Mouse (Mus musculus) heart, embryonic 12.5 days (tissue): Measurements from ENCODE around the gene Rab6b. TPM values are rescaled to one million over a fixed set of nuclear protein-coding genes. Genes with fewer than 3 reads are reported as not detected.

Source experiments
- ATAC-seq: fragments of 200-750 bp; cut with Nextera tagmentation; 2 replicates; pipeline ENCODE4 v1.8.0; 2017; ENCODE audit warnings: moderate TSS enrichment, moderate library complexity; ENCODE audit not compliant: insufficient number of reproducible peaks, low FRiP score
- H3K27ac ChIP-seq: fragments of 300-500 bp; sonication (generic); 2 replicates; pipeline ENCODE4 v1.5.1; 2016; ENCODE audit warnings: mild to moderate bottlenecking, moderate library complexity; ENCODE audit not compliant: poor library complexity, severe bottlenecking
- H3K27me3 ChIP-seq: fragments of 300-500 bp; sonication (generic); replicated peaks from 2 replicates; pipeline ENCODE4 v1.6.1; 2016; ENCODE audit warnings: mild to moderate bottlenecking, moderate library complexity
- H3K36me3 ChIP-seq: fragments of 300-500 bp; sonication (generic); 2 replicates; pipeline ENCODE4 v1.6.1; 2016; ENCODE audit warnings: mild to moderate bottlenecking, moderate library complexity
- H3K4me1 ChIP-seq: fragments of 300-500 bp; sonication (generic); replicated peaks from 2 replicates; pipeline ENCODE4 v1.6.1; 2016; ENCODE audit warnings: mild to moderate bottlenecking
- H3K4me2 ChIP-seq: fragments of 300-500 bp; sonication (generic); 2 replicates; pipeline ENCODE4 v1.6.1; 2016; ENCODE audit warnings: mild to moderate bottlenecking, moderate library complexity
- H3K4me3 ChIP-seq: fragments of 300-500 bp; sonication (generic); 2 replicates; pipeline ENCODE4 v1.5.1; 2016; ENCODE audit warnings: mild to moderate bottlenecking
- H3K9ac ChIP-seq: fragments of 300-500 bp; sonication (generic); 2 replicates; pipeline ENCODE4 v1.6.1; 2016; ENCODE audit warnings: mild to moderate bottlenecking, moderate library complexity
- H3K9me3 ChIP-seq: fragments of 300-500 bp; sonication (generic); replicated peaks from 2 replicates; pipeline ENCODE4 v1.6.1; 2016; ENCODE audit warnings: mild to moderate bottlenecking, moderate library complexity
- WGBS: fragments of 180-500 bp; shearing (Covaris S2); methylation state at CpG from one replicate; pipeline ENCODE4 v1.1.7; 2016; 5-methylcytosine and 5-hydroxymethylcytosine counted together
- polyA plus RNA-seq: library from polyadenylated mRNA; unstranded; fragments of >200 nt; fragmentation: Nextera tagmentation; extraction: Ambion mirVana; gene quantifications from 2 replicates; pipeline ENCODE4 v1.2.1, GENCODE M21; 2016

Rab6b gene
- polyA plus RNA-seq, 1 experiment from 2014 or later, result 3.2 TPM

GRCm38 (mm10) chr9:103228370-103229003, 116.9 kb downstream of the Rab6b start:
- Histone ChIP-seq H3K4me3 (no peak overlapping the region), H3K27ac (no peak overlapping the region), H3K9ac (no peak overlapping the region), H3K27me3 (no peaks in the 10 kb centered on the region), H3K4me2 (no peak overlapping the region), H3K9me3 (no peaks in the 10 kb centered on the region), H3K36me3 (no peaks in the 10 kb centered on the region), H3K4me1 (peaks cover 12% of the 10 kb centered on the region)
- ATAC-seq, result no peak
- WGBS, result 77% methylated on average over 13 of the region's 13 CpGs

- Histone ChIP-seq H3K27ac (no peak overlapping the region), H3K27me3 (no peaks in the 10 kb centered on the region), H3K9ac (no peak overlapping the region), H3K4me3 (no peak overlapping the region), H3K9me3 (no peaks in the 10 kb centered on the region), H3K36me3 (no peaks in the 10 kb centered on the region), H3K4me2 (peak overlapping the region; percentile 54; the same call in 1 of the 2 replicates), H3K4me1 (peaks cover 12% of the 10 kb centered on the region)
- ATAC-seq, result no peak
- 81% methylated on average over 15 of the region's 15 CpGs for WGBS
Measured at GRCm38 (mm10) chr9:103229037-103229867, 117.7 kb downstream of the Rab6b start.

- H3K36me3 ChIP-seq, result no peaks in the 10 kb centered on the region
- H3K9ac ChIP-seq, result peak within 1 kb of the TSS; percentile 21; the same call in 1 of the 2 replicates
- peak within 1 kb of the TSS; percentile 54 for H3K4me2 ChIP-seq
- peak within 1 kb of the TSS; percentile 15 for H3K4me3 ChIP-seq
- H3K27me3 ChIP-seq, result no peaks in the 10 kb centered on the region
- peak; percentile 63 for ATAC-seq
- 38% methylated on average over 29 of the region's 29 CpGs for WGBS
- H3K4me1 ChIP-seq, result peaks cover 12% of the 10 kb centered on the region
- H3K27ac ChIP-seq, result peak within 1 kb of the TSS; percentile 72; the same call in 1 of the 2 replicates
- no peaks in the 10 kb centered on the region for H3K9me3 ChIP-seq
Measured at GRCm38 (mm10) chr9:103230151-103230951, 118.8 kb downstream of the Rab6b start, which contains the start of the genes Gm20425 and Trf. Gene Gm20425 (minus strand): TSS chr9:103230307. Gene Trf (minus strand): TSS chr9:103230444.

GRCm38 (mm10) chr9:103232232-103233005, 120.8 kb downstream of the Rab6b start:
- Histone ChIP-seq H3K9me3 (no peaks in the 10 kb centered on the region), H3K4me2 (no peak overlapping the region)

GRCm38 (mm10) chr9:103233006-103233395, 121.4 kb downstream of the Rab6b start:
- no peak for ATAC-seq
- H3K9ac ChIP-seq, result no peak overlapping the region
- H3K4me1 ChIP-seq, result peaks cover 12% of the 10 kb centered on the region
- H3K36me3 ChIP-seq, result no peaks in the 10 kb centered on the region
- WGBS, result 47% methylated on average over 7 of the region's 7 CpGs
- no peaks in the 10 kb centered on the region for H3K27me3 ChIP-seq
- no peak overlapping the region for H3K27ac ChIP-seq
- H3K4me3 ChIP-seq, result no peak overlapping the region
- H3K4me2 ChIP-seq, result no peak overlapping the region
- H3K9me3 ChIP-seq, result no peaks in the 10 kb centered on the region

More at GRCm38 (mm10) chr9:103232232-103233005, 120.8 kb downstream of the Rab6b start:
- ATAC-seq, result no peak
- Histone ChIP-seq H3K4me1 (peaks cover 12% of the 10 kb centered on the region), H3K36me3 (no peaks in the 10 kb centered on the region), H3K27me3 (no peaks in the 10 kb centered on the region), H3K4me3 (no peak overlapping the region), H3K9ac (no peak overlapping the region), H3K27ac (no peak overlapping the region)
- WGBS, result 82% methylated on average over 7 of the region's 7 CpGs

GRCm38 (mm10) chr9:103234059-103234458, 122.5 kb downstream of the Rab6b start:
- Histone ChIP-seq H3K36me3 (no peaks in the 10 kb centered on the region), H3K4me2 (no peak overlapping the region), H3K9me3 (no peaks in the 10 kb centered on the region), H3K27me3 (no peaks in the 10 kb centered on the region), H3K27ac (no peak overlapping the region), H3K4me3 (no peak overlapping the region), H3K4me1 (peaks cover 12% of the 10 kb centered on the region), H3K9ac (no peak overlapping the region)
- no peak for ATAC-seq
- WGBS, result 51% methylated on average over 7 of the region's 7 CpGs

- Histone ChIP-seq H3K9me3 (no peaks in the 10 kb centered on the region), H3K4me1 (peaks cover 12% of the 10 kb centered on the region), H3K36me3 (no peaks in the 10 kb centered on the region), H3K27me3 (no peaks in the 10 kb centered on the region), H3K4me2 (no peak overlapping the region), H3K9ac (no peak overlapping the region), H3K27ac (no peak overlapping the region), H3K4me3 (no peak overlapping the region)
- ATAC-seq, result no peak
- 63% methylated on average over 7 of the region's 7 CpGs for WGBS
Measured at GRCm38 (mm10) chr9:103234565-103235165, 123.1 kb downstream of the Rab6b start.

Other genes with a start within 250 kb of the Rab6b start
- 7.1 and 9.0 TPM in 2 replicates for gene Slco2a1, start 123.1 kb upstream of the Rab6b start, polyA plus RNA-seq
- 44.1 and 45.6 TPM in 2 replicates for gene Srprb, start 90.3 kb downstream of the Rab6b start, polyA plus RNA-seq
- gene Gm20425, start 118.5 kb downstream of the Rab6b start, polyA plus RNA-seq, result 7.0 TPM in 2 replicates
- 35.9 and 80.5 TPM in 2 replicates for gene Trf, start 118.7 kb downstream of the Rab6b start, polyA plus RNA-seq
- gene 1300017J02Rik, start 193.3 kb downstream of the Rab6b start, polyA plus RNA-seq, result 7.6 and 8.1 TPM in 2 replicates
- gene Topbp1, start 193.4 kb downstream of the Rab6b start, polyA plus RNA-seq, result 59.0 and 64.7 TPM in 2 replicates